9 mouse cellular contexts compared by ENCODE assay signal in the genomic region with DNA sequence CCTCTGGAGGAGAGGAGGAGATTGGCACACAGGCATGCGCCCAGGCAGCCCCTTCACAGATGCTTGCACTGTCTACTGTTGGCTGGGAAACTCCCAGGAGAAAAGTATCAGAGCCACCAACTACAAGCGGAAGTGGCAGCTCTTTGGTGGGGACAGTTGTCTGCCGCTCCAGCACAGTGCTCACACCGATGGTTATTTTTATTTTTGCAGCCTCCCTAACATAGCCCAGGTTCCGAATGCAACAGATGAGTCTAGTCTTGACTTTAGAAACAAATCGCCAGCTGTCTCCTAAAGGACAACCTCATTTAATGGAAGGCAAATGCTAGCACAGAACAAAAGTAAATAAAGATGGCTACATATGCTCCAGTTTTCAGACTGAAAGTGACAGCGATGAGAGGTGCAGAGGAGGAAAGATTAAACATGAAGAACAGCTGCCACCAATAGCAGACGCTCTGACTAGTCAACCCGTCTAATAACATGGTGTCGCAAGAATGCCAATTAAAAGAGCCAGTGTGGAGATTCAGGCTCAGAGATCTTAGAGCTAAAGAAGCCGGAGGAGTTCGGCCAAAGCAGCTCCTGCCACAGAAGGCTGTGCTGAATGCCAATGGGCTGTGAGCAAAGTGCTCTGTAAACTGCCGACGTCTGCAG.
DNase-seq lines count a peak whose midpoint lies in the region; ATAC-seq lines count a peak whose summit lies in the region.
"Had no signal": no experiment of that assay in that cellular context is flagged by ENCODE, and none has a peak within 500 bp of the region (broad histone marks: within the 10 kb centered on the region; RNA-seq: fewer than 3 reads in every experiment).

No protein-coding gene starts in this region.

- H3K9ac ChIP-seq in intestine, embryonic 15.5 days: no peak overlapping the region
- H3K9ac ChIP-seq in midbrain, embryonic 11.5 days (ENCODE audit: low read length): no peak overlapping the region
- H3K9ac ChIP-seq: neural tube, embryonic 12.5 days had no signal

- 45% methylated on average over 14 of the region's 14 CpGs for WGBS in intestine, embryonic 15.5 days
- WGBS in midbrain, embryonic 11.5 days: 43% methylated on average over 14 of the region's 14 CpGs

- H3K27ac ChIP-seq in intestine, embryonic 15.5 days: peak overlapping the region; percentile 44; the same call in 1 of the 2 replicates
- H3K27ac ChIP-seq in midbrain, embryonic 11.5 days (ENCODE audit: low read depth, low read length): peak overlapping the region; percentile 67
- H3K27ac ChIP-seq: neural tube, embryonic 12.5 days had no signal

- peak; percentile 18 for ATAC-seq in frontal cortex, adult (ENCODE audit: low TSS enrichment)
- ATAC-seq in intestine, embryonic 15.5 days: no peak
- ATAC-seq in midbrain, embryonic 11.5 days (ENCODE audit: low FRiP score): peak; percentile 57

- peaks cover 32% of the 10 kb centered on the region for H3K4me1 ChIP-seq in intestine, embryonic 15.5 days (replicated peaks)
- peaks cover 28% of the 10 kb centered on the region for H3K4me1 ChIP-seq in midbrain, embryonic 11.5 days (ENCODE audit: control insufficient read depth, insufficient read depth, low read length)

- H3K4me2 ChIP-seq in intestine, embryonic 15.5 days (replicated peaks): peak overlapping the region; percentile 24; the same call in 1 of the 2 replicates
- no peak overlapping the region for H3K4me2 ChIP-seq in midbrain, embryonic 11.5 days
- H3K4me2 ChIP-seq: neural tube, embryonic 12.5 days had no signal

- H3K9me3 ChIP-seq in intestine, embryonic 15.5 days: no peaks in the 10 kb centered on the region
- H3K9me3 ChIP-seq in midbrain, embryonic 11.5 days (ENCODE audit: control insufficient read depth, low read length): no peaks in the 10 kb centered on the region
- H3K9me3 ChIP-seq: neural tube, embryonic 12.5 days had no signal

- DNase-seq in frontal cortex, postnatal 10 days (ENCODE audit: low spot score in 2 of 2): no peak
- peak; percentile 32 for DNase-seq in Muller cell, postnatal 12 days (ENCODE audit: inconsistent ontology term)
- peak; percentile 88 for DNase-seq in midbrain, embryonic 11.5 days (ENCODE audit: low spot score, missing footprints)
- no peak for DNase-seq in natural killer cell, adult 2 months (ENCODE audit: low spot score in 2 of 2)
- DNase-seq in kidney, postnatal 36 days: no peak
- DNase-seq in adrenal gland, postnatal 10 days: no peak

- no peaks in the 10 kb centered on the region for H3K36me3 ChIP-seq in intestine, embryonic 15.5 days
- no peaks in the 10 kb centered on the region for H3K36me3 ChIP-seq in midbrain, embryonic 11.5 days (ENCODE audit: control insufficient read depth, insufficient read depth, low read length)
- H3K36me3 ChIP-seq: neural tube, embryonic 12.5 days had no signal

- no peaks in the 10 kb centered on the region for H3K27me3 ChIP-seq in intestine, embryonic 15.5 days (replicated peaks)
- H3K27me3 ChIP-seq in midbrain, embryonic 11.5 days (ENCODE audit: control insufficient read depth, insufficient read depth, low read length): no peaks in the 10 kb centered on the region
- H3K27me3 ChIP-seq: neural tube, embryonic 12.5 days had no signal

- H3K4me3 ChIP-seq in intestine, embryonic 15.5 days (replicated peaks): no peak overlapping the region
- H3K4me3 ChIP-seq in midbrain, embryonic 11.5 days (ENCODE audit: low read depth, low read length): no peak overlapping the region
- H3K4me3 ChIP-seq: neural tube, embryonic 12.5 days had no signal

Comparison
In these comparisons a context has a peak if more than half of its experiments do, and no peak if none do; other contexts are left out.
1. DNase-seq: peak in Muller cell, postnatal 12 days (single experiment) and midbrain, embryonic 11.5 days (single experiment); none in frontal cortex, postnatal 10 days (0 of 2), natural killer cell, adult 2 months (0 of 2), kidney, postnatal 36 days (0 of 2) and adrenal gland, postnatal 10 days (single experiment).